Mouse (Mus musculus) adrenal gland, postnatal 25 days (tissue): ENCODE data around the gene Kncn. TPM values are rescaled to one million over a fixed set of nuclear protein-coding genes. Genes with fewer than 3 reads are reported as not detected.

Experiments used
- DNase-seq: peaks from one replicate; pipeline ENCODE4 v3.0.0; 2021; ENCODE audit warnings: mixed read lengths
- long read RNA-seq: library from polyadenylated mRNA; stranded (forward); transcript quantifications from one replicate; pipeline ENCODE4 v2.0.0, GENCODE M21; 2021
- total RNA-seq: library from RNA; stranded (reverse); gene quantifications from 2 replicates; pipeline ENCODE4 v1.2.3, GENCODE M21; 2021

The Kncn gene
- total RNA-seq: not detected in 2 replicates
- long read RNA-seq: 0 reads

DNA sequence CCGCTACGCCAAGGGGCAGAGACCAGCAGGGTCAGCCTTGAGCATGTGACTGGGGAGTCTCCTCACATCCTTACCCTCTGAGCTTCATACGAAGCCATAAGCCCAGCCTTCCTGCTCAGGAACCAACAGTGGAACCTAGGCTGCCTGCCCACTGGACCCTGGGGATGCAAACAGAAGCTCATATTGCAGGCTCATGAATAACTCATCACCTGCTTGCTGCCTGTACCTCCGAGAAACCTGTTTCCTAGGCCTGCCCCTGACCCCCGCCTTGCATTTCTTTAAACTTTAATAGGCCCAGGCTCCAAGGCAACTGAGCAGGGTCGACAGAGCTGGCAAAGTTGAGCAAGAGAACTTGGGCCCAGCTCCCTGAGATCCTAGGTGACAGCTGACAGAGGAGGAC, at the start of gene Kncn:
Kncn (plus strand) TSS at position 379 of the 400 bp plus-strand sequence.
- no peak for DNase-seq

DNA sequence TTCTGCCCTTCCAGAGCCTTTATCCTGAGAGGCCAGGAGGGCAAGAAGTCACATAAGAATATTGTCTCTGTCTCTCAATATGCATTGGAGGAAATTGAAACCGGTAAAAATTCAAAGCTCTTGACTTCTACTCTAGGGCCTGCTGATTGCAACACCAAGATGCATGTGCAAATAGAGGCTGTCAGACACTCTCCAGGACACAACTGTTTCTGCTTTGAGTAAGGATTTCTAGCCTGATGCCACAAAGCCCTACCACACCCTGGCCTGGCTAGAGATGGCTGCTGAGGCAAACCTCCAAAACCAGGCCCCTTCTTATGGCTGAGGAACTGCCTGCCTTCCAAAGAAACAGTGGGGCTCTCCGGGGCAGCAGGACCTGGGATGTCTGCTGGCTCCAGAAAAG, 48.6 kb upstream of the Kncn start:
- DNase-seq: no peak

DNA sequence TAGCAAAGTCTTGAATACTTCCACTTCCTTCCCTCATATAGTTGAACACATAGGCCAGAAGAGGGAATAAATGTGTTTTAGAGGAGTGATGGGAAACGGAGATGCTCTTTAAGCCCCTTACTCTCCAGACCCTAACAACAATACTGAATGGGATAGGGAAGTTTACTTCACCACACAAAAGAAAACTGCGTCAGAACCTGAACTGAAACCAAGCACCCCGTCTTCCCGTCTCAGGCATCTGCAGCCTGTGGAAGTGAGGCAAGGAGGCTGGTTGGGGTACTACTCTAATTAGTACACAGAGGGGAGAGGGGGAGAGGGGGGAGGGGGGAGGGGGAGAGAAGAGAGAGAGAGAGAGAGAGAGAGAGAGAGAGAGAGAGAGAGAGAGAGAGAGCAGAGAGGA, 46.0 kb upstream of the Kncn start:
- DNase-seq: no peak

DNA sequence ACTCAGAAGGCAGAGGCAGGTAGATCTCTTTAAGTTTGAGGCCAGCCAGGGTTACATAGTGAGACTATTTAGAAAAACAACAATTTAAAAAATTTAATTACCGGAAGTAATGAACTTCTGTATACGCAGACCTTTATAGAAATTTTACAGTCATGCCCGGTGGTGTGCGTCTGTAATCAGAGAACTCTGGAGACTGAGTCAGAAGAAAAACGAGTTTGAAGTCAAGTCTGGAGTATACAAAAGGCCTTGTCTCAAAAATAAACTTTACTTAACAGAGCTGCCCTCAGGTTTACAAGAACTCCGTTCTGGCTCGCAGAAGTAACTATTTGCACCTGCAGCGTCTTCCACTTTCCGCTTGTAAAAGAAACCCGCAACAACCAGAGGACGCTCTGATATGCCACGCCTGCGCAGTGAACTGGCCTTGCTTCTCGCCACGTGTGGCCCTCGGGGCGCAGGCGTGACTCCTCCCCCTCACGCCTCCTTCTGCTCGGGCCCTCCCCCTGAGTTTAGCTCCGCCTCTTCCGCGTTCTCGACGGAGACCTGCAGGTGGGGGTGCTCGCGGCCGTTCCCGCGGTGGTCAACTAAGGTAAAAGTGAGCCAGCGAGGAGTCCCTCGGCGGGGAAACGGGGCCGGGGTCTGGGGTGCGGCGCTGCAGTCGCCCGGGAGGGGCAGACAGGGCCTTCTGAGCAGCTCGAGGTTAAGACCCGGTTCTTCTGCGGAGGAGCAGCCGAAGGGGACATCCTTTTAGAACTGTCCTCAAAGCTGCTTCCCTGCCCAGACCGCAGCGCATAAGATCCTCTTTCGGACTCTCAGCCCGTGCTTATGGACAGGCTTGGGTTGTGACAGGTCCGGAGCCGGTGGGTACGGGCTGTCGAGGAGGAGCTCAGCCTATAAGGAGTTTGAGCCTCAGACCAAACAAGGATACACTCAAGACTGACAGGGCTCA, 45.2 kb upstream of the Kncn start, which contains the start of gene Mknk1:
Mknk1 (plus strand) TSS at position 503 of the 946 bp plus-strand sequence.
- DNase-seq: peak; percentile 92

DNA sequence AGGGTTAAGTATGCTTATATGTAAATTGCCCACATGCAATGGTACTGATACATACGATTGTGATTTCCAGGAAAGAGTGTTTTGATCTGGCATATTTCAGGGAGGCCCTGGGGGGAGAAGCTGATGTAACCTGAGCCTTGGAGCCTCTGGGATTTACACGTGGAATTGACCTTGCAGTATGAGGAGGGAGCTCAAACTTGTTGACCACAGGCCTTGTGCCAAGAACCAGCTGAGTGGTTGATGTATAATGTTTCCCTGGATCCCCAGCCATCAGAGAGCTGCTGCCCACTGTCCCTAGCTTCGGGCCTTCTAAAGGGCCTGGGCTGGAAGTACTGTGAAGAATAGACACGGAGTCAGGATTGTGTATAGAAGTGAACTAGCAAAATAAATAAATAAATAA, 44.2 kb upstream of the Kncn start:
- DNase-seq: no peak

DNA sequence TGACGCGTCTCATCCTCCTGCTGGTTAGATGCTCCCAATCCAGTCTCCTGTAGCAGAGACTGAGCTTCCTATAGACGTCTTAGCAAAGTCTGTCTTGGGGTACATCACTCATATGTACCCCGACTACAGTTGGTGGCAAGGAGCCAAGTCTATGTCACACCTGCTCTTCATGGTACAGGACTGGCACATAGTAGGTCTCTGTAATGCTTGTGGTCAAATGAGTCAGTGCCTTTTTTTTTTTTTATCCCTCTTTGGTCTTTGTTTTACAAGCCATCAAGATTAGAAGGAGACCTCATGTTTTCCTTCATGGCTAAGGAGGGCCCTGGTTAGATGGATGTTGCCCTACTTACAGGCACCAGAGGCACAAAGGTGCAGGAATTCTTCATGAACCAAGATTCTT, 43.4 kb upstream of the Kncn start:
- no peak for DNase-seq

DNA sequence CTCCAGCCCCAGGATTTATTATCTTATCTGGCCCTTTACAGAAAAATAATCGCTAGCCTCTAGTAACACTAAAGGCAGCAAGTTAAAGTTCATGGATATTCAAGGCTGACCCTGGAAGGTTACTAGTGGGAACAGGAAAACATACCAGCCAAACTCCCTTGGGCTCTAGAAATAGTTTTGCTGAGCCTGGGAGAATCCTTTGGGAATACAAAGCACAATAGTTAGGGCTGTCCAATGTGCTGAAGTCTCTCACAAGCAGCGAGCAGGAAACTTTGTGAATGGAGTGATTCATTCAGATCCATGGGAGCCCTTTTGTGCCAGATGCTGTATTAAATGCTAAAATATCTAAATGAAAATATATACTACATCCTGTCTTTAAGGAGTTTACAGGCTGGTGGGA, 37.5 kb upstream of the Kncn start:
- no peak for DNase-seq

DNA sequence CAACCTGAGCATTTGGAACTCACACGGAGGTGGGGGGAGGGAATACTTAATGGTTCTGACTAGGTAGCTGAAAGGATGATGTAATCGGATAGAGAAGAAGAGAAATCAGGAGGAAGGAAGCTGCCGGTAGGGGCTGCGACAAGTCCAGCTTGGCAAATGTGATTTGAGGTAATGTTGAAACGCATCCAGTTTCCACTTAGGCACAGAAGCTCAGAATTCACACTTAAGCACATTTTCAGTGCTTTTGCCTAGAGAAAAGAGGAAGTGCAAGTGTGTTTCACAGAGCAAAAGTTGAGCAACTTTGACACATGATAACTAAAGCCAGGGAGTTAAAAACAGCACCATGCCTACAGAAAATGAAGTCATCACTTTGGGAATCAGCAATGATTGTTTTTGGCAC, 36.8 kb upstream of the Kncn start:
- no peak for DNase-seq

DNA sequence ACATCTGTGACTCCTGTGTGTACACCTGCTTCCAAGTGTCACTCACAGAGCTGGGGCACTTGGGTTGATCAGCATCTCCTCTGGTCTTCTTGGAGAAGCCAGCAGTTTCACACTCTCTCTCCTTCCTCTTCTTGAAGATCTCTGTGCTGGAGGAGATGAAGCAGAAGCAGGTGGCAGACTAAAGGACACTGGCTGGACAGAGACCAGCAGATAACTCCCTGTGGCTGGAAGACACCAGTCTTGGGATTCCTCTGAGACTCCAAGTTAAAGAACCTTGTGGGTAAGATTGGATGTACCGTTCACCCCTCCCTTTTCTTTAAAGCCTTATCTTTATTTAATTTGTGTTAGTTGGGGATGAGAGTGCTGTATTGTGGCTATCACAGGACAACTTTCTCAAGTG, 36.1 kb upstream of the Kncn start:
- DNase-seq: no peak

DNA sequence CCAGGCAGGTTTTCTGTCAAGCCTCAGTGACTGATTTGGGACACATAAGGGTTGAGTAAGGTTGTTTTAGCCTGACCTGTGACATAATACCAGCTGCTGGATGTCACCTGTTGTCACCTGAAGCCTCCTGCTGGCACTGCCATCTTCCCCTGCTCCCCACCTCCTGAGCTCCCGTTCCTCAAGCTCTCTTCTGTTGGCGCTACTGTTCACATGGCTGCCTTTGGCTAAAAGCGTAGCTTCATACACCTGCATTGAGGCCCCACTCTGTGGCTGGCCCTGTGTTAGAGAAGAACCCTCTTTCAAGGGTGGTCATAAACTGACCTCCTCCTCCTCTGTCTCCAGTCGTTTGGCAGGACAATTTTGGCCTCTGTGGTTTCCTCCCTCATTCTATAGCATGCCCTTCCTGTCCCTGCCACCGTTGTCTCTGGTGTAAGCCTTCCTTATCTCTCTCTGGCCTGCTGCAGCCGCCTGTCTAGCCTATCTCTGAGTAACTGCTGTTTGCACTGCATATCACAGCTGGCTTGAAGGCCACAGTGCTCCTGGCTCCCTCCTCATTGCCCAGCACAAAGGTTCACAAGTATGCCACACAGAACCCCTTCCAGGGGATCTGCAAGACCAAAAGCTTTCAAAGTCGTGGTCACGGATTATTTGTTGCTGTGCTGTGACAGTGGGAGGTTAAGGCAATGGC, 35.1 kb upstream of the Kncn start:
- no peak for DNase-seq

DNA sequence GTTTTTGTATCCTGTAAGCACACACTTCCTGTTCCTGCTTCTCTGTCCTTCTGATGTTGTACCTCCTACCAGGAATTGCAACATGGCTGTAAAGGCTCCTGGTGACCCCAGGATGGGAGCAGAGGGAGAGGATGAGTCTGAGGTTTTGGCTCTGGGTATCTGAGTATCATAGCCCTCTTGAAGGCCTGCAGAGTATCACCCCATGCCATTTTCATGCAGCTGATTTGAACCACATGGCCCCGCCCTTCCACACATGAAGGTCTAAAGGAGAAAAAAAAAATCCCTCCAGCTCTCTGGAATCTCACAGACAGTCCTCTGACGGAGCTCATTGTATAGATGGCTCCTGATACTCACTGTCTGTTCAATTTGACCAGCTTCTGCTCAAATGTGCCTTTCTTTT, 34.1 kb upstream of the Kncn start:
- DNase-seq: no peak

DNA sequence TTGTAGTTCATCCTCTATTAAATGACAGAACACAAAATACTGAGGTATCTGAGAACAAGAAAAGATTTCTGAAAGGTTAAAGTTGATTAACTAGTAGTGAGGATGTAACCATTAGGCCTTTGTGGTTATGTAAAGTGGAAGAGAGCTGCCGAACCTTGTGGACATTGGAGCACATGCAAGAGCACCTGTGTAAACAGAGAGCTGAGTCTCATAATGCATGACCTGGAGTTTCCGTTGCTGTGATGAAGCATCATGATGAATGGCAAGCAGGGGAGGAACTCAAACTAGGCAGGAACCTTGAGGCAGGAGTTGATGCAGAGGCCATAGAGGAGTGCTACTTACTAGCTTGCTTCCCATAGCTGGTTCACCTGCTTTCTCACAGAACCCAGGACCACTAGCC, 33.6 kb upstream of the Kncn start:
- DNase-seq: no peak

DNA sequence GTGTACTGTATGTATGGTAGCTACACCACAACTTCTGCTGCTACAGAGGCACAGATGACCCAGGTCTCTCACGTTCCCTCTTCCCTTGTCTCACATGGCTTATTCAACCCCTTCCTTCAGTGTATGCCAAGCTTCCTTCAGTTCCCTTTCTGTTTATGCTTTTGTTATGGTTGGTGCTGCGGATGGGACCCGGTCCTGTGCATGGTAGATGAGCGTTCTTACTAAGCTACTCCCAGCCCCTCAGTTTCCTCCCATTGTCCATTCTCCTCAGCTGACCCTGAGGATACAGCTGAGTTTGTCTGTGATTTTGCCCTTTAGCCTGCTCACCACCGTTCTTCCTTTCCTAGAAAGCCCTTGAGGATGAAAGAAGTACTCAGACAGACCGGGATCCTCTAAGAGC, 32.6 kb upstream of the Kncn start:
- DNase-seq: no peak

DNA sequence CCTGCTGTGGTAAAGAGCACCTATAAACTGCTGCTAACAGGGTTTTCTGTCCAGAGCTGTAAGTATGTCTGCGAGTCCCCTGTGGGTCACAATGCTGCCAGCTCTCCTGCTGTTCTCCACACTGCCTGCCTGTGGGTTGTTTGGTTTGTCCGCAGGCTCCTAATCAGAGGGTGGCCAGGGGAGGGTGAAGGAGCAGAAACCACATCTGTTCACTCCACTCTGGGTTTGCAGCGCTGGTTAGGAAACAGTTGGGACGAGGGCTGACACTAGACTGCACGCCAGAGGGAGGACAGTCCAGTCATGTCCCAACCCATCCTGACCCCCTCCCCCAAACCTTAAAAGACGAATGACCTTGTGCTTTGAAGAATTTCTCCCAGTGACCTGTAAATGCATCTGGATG, 29.1 kb upstream of the Kncn start:
- DNase-seq: no peak

DNA sequence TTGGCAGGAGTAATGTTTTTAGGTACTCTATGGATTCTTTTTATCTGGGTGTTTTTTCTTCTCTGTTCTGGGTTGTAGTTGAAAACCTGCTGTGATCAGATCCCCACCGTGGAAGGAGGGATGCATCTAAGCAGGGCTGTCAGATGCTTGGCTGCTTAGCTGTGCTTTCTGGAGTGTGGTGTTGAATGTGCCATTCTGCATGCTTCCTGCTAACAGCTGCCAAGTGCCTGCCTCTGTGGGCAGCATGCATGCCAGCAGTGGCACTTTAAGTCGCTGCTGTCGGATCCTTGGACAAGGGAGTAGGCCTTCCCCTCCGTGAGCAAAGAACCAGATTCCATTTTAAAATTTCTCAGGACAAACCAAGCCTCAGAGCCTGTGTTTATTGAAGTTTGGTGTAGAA, 28.6 kb upstream of the Kncn start:
- no peak for DNase-seq

DNA sequence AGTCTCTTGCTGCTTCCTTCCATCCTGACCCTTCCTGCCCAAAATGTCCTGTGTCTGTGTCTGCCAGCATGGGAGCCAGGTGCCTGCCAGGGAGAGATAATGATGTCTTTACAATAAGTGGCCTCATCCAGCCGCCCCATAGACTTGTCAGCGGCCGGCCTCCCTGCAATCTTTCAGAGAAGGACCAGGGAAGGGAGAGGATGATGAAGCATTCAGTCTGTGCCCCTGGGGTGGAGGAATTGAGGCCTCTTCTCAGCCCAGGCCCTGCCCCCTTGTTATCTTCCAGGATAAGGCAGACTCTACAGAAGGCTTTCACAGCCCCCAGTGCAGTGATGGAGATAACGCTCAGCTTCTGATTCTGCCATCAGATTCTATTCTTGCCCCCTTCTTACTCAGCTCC, 27.9 kb upstream of the Kncn start:
- DNase-seq: no peak

DNA sequence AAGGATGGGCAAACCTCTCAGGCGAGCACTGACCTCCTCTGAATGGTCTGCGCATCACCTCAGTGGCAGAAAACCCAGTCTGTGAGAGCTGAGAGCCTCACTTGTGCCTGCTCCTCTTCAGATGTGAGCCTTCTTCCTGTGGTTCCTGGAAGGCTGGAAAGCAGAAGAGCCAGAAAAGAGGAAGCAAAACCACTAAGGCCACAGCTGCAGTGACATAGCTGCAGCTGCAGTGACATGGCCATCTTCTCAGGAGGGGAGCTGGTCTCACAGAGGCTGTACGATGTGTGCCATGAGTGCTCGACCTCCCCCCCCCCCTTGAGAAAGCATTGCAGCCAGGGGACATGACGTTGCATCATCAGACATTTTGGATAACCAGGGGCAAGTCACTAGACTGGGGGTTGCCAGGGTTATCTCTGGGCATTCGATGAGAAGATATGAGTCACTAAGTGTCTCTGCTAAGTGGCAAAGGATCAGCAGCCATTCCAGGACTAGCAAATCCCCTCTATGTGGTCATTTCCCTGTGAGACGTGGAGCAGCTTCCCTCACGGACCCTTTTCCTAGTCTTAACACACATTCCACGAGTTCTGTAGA, 26.8 kb upstream of the Kncn start:
- DNase-seq: no peak

DNA sequence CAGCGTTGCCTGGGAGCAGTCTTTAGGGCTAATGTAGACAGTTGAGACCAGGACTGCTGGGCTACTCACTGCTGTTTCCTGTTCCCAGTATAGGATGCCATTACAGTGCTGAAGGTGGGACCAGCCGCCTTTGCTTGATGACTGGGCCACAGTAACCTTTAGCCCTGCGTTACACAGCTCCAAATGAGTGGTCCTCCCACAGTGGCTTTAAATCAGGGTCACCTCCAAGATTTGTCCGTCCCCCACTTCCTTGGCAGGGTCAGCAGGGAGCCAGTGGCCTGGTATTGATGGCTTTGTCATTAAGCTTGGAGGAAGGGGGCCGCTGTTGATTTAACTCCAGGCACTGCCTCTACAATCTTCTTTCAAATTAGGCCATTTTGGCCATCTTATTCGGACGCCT, 20.8 kb upstream of the Kncn start:
- no peak for DNase-seq

DNA sequence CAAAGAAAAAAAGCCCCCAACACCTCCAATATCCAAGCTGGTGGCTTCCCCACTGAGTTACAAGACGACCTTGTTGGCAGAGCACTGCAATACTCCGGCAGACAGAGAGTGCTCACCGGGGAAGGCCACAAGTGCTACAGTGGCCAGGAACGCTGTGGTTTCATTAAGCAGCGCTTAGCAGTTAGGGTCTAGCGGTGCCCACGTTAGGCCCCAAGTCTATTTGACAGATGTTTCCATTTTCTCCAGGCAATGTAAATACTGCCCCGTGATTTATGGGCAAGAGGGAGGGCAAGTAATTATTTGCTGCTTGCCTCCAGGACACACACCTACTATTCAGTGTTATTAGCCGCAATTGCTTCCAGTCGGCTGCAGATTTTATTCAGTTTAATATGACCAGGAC, 20.3 kb upstream of the Kncn start:
- no peak for DNase-seq

DNA sequence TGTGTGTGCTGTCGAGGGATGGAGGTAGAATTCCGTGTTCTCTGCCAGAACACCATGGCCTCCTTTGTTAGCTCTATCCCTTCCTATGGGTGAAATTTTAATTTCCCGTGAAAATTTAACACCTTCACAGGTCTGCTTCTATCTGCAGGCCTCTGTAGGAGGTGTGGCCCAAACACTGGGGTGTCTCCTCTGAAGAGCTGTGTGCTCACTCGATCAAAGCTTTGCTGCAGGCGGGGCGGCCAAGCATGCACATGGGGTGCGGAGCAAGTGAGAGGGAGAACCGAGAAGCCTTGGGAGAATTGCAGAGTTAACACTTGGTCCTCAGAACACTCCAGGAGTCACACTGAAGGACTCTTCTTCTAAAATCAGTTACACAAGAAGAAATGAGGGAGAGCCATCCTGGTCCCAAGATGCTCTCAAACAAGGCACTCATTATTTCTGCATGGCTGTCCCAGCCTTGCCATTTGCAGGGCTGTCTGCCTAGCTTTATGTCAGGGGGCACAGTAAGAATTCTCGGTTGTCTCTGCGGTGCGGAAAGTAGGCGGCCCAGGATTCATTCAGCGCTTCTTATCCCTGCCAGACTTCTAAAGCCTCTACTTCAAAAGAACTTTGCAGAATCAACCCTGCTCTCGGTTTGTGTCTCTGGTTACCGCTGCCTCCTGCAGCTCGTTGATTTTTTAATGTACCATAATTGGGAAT, 14.5 kb upstream of the Kncn start:
- DNase-seq: no peak

DNA sequence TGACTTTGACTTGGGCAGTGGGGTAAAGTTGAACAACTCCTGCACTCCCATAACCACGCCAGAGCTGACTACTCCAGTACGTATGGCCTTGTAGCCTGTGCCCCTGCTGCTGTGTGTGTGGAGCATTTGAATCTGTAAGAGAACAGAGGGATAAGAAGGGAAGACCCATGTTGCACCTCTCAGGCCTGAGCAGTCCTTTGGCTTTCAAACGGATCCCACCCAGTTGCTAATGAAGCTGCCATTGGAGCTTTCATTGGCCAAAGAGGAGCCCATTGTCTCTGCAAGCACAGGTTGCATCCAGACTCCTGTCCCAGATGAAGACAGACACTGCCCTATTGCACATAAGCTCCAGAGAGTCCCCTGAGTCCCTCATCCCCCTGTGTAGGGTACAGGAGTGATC, 11.0 kb upstream of the Kncn start:
- DNase-seq: no peak

DNA sequence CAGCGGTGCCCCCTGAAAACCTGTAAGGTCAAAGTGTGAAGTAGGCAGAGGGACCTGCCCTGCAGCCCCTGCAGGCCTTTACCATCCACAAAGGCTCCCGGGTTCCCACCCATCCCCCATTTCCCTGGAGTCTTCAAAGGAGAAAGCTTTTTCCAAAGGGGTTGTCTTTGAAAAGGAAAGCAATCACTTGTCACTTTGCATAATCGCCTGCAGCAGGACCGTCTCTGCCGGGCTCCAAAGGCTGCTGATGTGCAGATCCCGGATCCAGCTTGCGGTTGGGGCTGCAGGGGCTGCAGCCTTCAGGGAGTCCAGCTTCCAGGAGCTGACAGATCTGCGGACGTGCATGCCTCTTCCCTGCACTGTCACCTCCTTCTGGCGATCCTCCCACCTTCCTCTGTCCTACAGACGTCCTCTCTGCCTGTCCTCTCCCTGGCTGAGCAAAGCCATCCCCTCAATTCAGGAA, 6.0 kb upstream of the Kncn start:
- no peak for DNase-seq

DNA sequence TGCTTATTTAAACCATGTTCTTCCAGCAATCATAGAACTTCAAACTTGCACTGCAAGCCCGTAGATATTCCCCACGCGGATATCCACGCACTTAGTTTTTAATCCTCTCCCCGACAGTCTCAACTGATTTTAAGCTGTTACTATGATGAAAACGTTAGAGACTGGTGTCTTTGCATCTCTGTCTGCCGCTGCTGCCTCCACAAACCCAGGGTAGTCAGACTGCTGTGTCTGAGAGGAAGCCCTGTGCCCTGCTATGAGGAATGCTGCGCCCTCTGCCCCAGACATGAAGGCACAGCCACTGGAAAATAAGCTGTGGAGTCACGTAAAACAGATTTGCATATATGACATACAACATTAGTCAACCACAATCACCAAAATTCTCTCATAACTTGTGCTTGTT, 5.4 kb upstream of the Kncn start:
- DNase-seq: no peak
